Mouse (Mus musculus) left cerebral cortex, adult 9 months (tissue): ENCODE data around the gene Ankrd28.

Experiments used
- DNase-seq, 2 experiments: peaks; one replicate each; pipeline ENCODE4 v3.0.0; 2022; ENCODE audit warnings: low spot score in 2 of 2

The Ankrd28 gene

DNA sequence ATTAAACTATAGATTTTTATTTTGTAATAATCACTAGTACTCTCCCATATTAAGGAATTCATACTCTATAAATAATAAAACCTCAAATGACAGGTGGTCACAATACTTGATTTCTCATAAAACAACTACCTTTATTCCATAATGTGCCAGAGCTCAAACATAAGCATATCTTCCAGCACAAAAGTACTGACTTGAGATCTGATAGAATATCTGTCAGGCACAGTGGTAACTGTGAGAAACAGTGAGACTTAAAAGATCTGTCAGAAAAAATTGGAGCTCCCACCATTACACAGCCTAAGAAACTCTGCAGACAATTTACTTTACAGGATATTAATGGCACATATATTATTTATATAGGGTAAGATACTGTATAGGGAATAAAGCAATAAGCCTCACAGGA lies 114.8 kb downstream of the Ankrd28 start:
- DNase-seq, result no peak

DNA sequence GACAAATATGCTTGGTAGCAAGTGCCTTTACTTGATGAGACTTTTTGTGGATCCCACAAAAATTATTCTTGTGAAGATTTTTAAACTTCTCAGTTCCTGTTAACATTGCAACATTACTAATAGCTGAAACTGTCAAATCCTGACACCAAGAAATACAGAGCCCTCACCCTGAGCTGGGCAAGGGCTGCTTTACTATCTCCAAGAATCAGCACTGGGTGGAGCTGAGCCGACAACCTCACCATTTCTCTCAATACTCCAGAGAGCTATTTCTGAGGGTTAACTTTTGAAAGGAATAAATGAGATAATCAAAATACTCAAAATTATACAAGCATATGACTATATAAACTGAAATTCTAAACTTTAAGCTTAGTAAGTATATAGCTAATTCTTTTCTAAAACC lies 121.1 kb downstream of the Ankrd28 start:
- DNase-seq, result no peak

DNA sequence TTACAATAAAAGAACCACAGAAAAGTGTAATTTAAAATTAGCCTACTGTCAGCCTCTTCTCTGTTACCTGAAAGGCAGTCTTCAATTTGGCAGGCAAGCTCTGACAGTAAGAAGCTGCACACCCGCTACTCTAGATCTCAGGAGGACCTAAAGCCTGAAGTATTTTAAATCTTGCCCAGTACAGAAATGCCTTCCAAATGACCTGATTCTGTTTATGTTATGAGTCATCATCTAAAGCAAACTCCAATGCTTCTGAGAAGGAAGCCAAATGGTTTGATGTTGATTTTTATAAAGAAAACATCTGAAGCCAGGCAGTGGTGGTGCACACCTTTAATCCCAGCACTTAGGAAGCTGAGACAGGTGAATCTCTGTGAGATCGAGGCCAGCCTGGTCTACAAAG lies 130.1 kb downstream of the Ankrd28 start:
- DNase-seq, result no peak

DNA sequence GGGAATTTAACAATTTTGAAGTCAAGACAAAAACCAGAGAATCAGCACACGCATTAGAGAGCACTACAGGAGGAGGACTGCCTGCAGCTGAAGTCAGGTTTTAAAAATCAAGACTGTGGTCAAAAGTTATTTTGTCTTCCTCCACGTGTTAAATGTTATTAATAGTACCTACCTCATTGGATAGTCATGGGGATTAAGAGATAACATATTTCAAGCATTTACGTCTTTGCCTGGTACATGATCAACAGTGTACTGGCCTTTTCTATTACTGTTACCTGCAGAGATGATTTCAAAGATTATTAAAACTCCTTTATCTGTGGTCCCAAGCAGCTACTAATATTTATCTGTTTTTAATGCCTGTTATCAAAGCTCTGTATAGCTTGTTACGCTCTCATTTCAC lies 132.7 kb downstream of the Ankrd28 start:
- DNase-seq, result no peak

DNA sequence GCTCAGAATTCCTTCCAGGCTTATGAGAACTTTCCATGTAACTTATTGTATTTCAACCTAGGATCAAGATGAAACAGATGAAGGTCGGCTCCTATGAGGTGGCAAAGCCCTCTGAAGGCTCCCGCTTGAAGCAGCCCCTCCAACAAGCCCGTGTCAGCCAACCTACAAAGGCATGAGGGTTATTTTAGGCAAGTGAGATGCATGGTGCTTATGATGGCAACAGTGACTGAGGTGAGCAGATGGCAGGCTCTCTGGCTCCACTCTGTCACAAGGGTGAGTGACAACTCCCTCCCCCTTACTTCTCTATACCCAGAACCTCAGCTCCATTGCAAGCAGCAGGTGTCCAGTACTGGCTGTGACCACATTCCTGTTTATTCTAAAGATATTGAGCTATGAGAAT lies 133.1 kb downstream of the Ankrd28 start:
- DNase-seq, result no peak

DNA sequence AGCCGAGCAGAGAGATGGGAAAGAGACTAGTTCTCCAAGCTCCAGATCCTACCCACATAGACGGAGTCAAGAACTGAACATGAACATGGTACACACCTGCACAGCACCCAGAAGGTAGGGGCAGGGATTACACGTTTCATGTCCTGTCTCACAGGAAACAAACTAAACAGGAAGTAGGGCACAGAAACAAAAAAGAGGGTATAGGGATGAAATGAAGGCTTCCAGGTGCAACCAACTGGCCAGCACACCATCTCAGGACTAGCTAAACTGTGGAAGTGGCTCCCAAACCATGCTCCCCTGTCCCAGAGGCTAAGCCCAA lies 133.5 kb downstream of the Ankrd28 start:
- no peak for DNase-seq

DNA sequence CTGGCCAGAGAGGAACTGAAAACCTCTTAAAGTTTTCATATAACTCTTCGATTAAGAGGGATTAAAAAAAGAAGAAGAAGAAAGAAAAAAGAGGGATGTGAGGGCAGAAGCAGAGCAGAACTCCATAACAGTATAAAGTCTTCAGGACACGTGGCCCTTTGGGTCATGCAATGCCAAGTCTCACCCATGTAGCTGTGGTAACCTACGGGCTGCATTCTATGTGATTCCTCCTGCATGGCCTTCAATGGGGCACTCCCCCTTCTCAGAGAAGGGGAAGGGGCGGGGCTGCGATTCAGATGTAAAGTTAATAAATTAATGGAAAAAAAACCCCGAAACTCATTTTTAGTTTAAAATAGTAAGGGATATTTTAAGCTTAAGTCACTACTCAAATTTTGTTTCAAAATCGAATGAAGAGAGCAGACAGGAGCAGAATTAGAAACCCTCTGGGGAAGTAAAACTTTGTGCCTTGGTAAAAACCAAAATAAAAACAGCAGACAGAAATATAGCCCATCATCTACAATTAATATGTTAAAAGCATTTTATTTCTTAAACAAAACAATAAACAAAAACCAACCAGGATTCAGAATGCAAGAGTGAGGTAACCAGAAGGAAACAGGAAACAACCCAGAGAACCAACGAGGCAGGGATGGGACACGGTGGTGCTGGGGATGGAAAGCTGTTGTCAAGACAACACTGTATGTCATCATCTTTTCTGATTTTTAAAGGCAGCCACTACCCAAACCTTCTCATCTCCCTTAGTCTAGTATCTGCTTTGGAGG lies 134.1 kb downstream of the Ankrd28 start:
- no peak for DNase-seq

DNA sequence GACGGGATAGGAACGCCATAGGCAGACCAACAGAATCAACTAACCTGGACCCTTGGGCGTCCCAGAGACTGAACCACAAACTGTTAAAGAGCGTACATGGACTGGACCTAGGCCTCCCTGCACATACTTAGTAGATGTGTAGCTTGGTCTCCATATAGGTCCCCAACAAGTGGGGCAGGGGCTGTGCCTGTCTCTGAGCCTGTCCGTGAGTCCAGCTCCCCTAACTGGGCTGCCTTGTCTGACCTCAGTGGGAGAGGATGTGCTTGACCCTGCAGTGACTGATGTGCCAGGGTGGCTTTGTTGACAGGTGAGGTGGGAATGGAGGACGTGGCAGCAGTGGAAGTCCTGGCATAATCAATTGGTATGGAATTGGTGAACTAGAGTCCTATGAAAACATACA lies 137.9 kb downstream of the Ankrd28 start:
- DNase-seq, result no peak

DNA sequence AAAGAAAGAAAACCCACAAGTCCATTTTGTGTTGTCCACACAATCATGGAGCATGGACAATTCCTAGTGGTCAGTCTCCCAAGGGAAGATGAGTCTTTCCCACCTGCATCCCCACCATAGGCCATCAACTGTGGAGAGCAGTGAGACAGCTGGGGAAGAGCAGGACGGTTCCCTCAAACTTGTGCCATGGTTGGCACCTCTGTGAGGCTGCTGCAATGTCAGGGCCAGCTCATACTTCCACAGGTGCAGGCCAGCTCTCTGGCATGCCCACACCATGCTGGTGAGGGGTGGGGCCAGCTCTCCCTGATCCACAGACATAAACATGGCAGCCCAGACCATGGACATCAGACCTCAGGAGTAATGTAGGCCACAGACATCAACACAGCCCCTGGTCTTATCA lies 144.2 kb downstream of the Ankrd28 start:
- no peak for DNase-seq

DNA sequence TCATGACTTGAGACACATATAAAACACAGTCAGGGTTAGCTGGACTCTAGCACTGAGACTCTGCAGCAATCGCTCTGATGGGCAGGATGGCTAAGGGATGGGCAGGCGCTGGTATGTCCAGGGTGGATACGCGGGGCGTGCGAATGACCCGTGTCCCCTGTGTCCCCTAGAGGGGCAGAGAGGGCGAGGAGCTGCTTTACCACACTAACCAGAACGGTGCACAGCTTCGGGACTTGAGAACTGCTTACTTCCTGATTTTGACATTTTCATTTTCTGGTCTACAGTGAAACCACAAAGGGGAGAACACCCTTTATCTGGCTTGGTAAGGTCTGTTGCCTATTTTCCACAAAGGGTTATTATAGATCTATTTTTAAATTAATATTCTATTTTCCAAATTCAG lies 144.8 kb downstream of the Ankrd28 start:
- no peak for DNase-seq

DNA sequence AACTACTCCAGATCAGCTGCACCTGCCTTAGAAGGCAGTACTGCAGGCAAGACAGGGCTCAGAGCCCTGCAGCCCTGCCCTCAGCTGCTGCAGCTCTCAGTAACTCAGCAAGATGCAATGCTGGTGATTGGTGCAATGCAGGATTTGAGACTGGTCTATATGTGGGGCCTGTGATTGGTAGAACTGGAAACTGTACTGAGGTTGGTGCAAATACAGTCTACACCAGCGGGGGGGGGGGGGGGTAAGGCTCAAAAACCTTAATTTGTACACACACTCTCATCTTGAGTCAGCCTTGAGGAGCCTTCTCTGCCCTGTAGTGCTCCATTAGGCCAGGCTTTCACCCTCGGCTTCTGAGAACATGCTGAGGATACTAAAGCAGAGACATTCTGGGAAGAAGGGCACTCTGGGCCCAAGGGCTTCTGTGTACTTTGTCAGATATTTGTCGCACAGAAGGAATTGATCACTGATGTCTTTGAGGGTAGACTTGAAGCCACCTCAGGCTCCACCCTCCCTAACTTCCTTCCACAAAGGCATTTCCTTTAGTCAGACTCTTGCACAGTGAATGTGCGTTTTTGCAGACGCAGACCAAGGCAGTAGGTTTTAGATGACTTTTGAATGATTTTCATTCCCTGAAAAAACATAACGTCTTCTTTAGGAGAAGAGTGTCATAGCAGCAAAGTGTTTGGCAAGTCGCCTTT lies 146.0 kb downstream of the Ankrd28 start:
- no peak for DNase-seq

DNA sequence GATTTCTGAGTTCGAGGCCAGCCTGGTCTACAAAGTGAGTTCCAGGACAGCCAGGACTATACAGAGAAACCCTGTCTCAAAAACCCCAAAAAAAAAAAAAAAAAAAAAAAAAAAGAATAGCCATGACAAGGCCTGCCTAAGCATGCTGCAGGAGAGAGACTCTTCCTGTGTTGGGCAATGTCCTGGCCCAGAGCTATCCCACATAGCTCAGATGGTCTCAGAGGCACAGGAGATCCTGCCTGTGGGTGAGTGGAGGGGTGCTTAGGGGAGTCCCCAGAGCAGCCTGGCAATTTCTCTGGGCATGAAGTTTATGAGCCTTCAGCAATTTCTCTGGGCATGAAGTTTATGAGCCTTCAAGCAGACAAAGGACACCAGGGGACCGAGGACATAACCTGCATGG lies 146.8 kb downstream of the Ankrd28 start:
- DNase-seq, result no peak

DNA sequence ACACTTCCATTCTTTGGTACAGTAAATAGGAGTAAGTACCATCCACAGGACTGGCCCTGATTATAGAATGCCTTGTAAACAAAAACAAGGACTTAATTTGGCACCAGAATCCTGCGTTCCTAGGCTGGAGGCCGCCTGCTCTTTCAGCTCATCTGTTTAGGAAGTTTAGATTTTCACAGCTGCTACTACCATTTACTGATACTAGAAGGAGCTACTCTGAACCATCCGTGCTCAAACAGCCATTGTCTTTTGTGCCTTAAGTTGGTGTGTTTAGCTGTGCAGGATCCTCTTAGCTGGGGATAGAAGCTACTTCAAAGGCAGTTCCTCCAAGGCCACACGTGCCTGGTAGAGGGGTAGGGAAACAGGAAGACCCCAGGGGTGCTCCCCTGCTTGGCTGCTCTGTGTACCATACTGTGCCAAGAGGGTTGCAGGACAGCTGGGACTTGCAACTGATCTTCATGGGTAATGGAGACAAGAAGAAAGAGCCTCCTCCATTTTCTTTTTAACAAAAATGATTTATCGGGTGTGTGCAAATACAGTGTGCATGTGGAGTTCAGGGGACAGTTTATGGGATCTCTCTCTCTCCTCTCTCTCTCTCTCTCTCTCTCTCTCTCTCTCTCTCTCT lies 148.4 kb downstream of the Ankrd28 start:
- no peak for DNase-seq

DNA sequence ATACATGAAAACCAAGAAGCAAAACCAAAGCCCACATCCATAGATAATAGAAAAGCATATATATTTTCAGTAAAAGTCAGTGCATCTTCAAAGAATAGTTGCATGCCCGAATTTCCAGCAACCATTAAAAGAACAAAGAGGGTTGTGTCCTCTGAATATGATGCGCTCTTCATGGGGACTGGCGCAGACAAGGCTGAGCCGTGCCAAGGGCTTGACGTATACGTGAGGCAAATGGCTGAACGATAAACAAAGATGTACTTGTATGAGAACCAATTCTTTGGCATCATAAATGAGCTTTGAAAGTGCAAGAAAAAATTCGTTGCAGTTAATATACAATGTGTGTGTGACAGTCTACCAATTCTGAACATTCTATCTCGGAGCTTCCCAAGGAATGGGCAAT lies 149.2 kb downstream of the Ankrd28 start:
- DNase-seq, result no peak

DNA sequence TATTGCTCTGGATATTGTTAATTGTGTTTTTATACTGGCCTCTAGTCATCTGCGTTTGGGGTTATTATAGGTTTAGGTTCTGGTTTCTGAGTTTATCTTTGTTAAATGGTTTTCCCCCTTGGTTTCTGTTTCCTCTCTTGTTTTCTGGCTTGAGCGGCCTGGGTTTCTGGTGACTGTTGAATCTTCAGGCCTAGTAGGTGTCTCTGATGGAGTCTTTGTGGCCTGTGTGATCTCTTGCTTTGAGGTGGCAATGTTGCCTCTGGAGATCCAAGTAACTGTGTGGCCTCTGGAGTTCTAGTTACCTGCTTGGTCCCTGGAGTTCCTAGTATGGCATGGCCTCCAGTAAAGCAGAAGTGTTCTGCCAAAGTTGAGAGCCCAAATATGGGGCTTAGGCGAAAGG lies 149.8 kb downstream of the Ankrd28 start:
- DNase-seq, result no peak

DNA sequence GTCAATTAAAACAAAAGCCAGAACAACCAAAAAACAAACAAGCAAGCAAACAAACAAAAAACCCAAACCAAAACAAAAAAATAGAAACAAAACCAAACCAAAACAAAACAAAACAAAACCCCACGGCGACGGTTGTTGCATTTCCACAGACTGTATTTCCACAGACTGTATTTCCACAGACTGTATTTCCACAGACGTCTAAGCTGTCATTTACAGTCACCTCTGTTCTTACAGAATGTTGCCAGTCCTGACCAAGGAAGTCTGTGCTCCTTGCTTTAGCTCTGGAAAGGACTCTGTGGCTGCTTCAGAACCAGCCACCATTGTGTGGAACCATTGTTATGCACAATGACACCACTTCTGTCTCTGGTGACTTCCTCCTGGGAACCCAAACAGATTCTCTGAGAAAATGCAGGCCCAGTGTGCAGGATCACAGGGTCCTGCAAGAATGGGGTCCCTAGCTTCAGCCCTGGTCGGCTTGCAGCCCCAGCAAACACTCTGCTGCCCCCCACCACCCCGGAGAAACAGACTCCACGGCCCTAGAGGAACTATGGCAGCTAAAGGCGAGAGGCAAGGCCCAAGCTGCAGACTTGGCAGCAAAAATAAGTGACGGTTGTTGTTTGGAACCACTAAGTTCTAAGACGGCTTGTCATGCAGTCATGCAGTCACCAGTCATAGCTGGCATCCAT lies 158.7 kb downstream of the Ankrd28 start:
- DNase-seq, result no peak

DNA sequence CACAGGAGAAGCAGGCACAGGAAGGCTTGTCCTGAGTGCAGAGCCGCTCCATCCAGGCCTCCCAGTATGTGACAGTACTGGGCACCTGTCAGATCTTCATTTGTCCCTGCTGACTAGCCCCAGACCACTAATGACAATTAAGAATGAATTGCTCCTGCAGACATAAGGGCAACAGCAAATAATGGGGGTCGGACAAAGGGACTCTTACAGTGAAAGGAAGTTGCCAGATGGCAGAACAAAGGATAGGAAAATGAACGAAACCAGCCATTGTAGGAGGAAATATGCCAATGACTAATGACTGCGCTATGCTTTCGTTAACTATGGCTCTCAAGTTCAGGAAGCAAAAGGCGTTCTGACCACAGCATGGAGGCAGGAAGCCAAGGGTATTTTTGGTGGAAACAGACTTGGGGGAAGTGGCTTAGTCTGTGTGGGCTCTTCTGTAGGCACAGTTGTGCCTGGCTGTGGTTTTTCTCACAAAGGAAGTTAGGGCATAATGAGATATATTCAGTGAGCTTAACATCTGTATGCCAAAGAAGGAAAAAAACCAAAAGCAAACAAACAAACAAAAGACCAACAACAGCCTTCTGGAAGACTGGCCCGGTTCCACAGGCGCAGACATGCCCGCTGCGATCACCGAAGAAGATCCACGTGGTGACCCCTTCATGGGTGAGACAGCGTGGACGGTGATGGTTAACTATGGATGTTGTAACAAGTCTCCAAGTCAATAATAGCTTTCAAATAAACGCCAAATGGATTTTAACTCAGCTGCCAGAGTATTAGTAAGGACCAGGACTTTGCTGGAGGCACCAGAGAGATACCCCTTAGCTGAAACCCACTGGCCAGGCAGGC lies 160.6 kb downstream of the Ankrd28 start:
- DNase-seq, result no peak

DNA sequence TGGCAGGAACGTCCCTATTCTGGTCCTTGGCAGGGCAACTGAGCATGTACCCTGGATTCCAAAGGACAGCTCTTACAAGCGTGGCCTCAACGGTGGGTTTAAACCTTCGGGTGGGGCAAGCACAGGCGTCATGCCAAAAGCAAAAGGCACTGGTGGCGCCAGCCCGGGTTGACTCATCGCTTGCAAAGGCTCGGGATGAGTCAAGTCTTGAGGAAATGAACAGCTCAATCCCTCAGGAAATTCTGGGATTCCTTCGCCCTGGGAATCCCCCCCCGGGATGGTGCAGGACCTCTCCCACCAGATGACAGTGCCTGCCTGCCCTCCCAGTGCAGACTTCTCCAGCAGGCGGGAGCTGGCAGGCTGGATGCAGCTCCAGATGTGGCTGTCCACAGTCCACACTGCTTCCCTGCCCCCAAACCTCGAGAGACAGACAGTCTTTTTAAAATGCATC lies 161.3 kb downstream of the Ankrd28 start:
- DNase-seq, result peak in 1 of 2 experiments; percentile 77

DNA sequence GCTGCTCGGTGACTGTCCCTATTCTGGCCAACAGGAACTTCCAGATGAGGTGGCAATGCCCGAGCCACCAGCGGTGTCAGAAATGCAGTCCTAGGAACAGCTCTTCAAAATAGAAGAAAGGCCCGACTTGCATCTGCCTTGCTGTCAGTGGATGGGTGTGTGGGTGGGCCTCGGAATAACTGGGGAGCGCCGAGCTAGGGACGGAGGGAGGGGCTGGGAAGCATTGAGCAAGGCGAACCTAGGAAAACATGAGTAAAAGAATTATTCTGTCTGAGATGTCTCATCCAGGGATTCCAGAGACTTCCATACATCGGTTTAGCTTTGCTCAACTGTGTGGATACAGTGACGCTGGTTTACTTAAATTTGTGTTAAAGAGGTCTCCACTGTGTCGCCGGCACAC lies 162.1 kb downstream of the Ankrd28 start:
- no peak for DNase-seq

DNA sequence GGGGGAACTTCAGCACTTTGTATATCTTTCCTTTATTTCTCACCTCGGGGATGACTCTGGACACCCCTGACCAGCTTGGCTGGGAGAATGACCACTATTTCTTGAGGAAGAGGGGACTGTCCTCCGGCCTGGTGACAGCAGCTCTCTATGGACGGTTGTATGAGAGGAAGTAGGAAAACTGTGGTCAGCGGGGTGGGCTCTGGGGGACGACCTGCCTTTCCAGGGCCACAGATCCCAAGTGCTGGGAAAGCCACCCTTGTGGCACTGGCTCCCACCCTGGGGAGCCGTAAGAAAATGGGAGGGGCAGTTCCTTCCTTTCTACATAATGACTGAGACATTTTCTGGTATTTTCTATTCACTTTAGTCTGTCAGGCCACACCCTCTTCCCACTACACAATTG lies 162.7 kb downstream of the Ankrd28 start:
- no peak for DNase-seq

DNA sequence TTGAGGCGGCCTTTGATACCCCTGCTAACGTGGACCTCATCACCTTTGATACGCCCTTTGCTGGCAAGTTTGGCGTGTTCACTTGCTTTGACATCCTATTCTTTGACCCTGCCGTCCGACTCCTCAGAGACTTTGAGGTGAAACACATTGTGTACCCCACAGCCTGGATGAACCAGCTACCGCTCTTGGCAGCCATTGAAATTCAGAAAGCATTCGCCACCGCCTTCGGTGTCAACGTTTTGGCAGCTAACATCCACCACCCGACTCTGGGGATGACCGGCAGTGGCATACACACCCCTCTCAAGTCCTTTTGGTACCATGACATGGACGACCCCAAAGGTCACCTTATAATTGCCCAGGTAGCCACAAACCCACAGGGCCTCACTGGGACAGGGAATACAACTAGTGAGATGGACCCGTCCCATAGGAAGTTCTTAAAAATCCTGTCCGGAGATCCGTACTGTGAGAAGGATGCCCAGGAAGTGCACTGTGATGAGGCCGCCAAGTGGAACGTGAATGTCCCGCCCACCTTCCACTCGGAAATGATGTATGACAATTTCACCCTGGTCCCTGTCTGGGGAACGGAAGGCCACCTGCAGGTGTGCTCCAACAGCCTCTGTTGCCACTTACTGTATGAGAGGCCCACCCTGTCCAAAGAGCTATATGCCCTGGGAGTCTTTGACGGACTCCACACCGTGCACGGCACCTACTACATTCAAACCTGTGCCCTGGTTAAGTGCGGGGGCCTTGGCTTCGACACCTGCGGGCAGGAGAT lies 163.3 kb downstream of the Ankrd28 start:
- no peak for DNase-seq
